Mouse (Mus musculus): ENCODE data around the gene Hipk2.

GRCm38 (mm10) chr6:38669580-38669979 is 206.4 kb downstream of the Hipk2 start:
- TF ChIP-seq CTCF (IDR thresholded peaks at IDR 0.05; ENCODE audit: control insufficient read depth, insufficient read depth, insufficient replicate concordance, low read depth, low read length) (peak; percentile 20; the same call in 1 of the 2 replicates), POLR2A (IDR thresholded peaks at IDR 0.05; ENCODE audit: control insufficient read depth, low read depth, low read length) (no peak)

All from testis, adult 2 months (tissue).